Mouse (Mus musculus): ENCODE data around the gene Gm47996.
"Not testable (repeated sequence)": the region's sequence is repeated elsewhere in the genome, so short reads cannot be mapped to it uniquely, and the experiment has no call there.

Gm47996 gene

DNA sequence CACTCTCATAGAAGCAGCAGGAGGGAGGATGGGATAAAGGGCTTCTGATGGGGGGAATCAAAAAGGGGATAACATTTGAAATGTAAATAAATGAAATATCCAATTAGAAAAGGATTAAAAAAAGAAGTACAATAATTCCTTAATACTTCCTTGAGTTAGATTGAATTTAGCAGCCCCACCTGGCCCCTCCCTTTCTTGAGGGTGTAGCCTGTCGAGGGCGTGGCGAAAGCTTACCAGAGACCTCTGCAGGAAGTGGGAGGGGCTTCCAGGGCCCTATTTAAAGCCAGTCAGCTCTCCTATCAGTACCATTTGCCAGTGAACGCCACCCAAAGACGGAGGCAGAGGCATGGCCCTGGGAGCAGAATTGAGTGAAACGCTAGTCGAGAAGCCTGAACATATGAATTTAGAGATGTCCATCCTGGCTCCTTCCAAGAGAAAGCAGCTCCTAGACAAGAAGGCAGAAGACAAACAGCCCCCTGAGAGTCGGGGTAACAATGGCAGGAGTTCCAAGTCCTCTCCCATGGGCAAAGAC, at the start of gene Gm47996:
Gene Gm47996 (plus strand): TSS at position 308 of the 532 bp plus-strand sequence.
- in situ Hi-C loops (cut with MboI; ENCODE audit: unreplicated experiment in 2 of 2), result not testable (repeated sequence)

DNA sequence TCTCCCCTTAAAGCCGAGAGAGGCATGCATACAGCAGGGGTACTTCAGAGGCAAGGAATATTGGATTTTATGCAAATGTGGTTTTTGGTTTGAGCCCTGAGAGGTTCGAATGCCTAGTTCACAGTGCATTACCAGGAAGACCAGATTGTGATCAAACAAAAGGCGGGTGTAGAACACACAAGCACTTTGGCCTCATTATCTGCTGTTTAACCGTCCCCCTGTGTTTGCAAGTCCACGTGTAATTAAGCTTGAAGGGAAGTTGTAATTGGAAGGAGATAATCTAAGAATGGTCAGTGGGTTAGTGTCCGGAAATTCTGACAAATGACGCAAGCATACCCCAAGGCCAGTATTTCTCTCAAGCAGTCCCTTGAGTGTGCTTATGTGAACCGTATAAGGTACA, 43.9 kb upstream of the Gm47996 start:
- in situ Hi-C loops (cut with MboI; ENCODE audit: unreplicated experiment in 2 of 2), result no loop called here

DNA sequence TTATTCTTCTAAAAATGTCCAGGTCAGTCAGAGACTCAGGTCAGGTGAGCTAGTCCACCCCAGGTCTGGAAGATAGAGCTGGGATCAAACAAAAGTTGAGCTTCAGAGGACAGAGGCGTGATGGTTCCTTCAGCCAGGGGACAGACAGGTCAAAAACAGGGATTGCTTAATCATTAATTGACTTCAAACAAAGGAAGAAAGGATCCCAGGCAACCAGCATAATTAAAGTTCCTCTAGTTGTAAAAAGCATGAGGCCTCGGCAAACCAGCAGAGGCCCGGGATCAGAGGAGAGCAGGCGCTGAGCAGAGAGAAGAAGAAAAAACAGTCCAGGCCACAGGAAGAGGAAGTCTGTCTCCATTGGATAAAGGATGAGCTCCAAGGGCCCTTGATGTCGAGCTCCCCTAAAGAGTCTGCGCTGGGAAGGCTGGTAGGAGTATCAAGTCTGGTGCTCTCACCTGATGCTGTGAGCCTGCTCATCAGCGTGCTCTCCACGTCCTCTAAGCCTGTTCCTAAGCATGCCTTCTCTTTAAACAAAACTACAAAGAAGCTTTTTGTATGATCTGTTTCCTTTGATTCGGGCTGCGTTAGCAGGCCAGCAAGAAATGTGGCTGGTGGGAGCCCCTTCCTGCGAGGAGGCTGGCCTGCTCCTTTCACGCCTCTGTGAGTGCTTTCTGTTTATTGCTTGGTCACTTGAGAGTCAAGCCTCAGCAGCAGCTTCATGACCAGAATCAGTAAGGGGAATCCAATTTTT, 42.5 kb upstream of the Gm47996 start:
- in situ Hi-C loops (cut with MboI; ENCODE audit: unreplicated experiment in 2 of 2), result no loop called here

DNA sequence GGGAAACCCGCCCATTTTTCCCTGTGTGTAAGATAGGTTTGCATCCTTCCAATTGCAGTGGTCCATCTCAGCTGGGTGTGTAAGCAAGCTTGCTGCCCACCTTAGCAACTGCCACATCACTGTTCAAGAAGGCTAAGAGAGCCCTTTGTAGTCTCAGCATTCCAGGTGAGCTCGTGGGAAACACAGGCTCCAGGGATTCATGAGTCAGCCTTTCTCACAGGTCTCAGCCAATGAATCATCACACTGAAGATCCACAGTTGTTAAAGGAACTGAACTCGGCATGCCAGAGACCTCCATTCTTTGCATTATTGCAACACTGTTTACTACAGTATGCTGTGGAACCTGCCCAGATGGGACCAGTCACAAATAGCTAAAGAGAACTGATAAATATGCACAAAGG, 41.3 kb upstream of the Gm47996 start:
- in situ Hi-C loops (cut with MboI; ENCODE audit: unreplicated experiment in 2 of 2), result no loop called here

DNA sequence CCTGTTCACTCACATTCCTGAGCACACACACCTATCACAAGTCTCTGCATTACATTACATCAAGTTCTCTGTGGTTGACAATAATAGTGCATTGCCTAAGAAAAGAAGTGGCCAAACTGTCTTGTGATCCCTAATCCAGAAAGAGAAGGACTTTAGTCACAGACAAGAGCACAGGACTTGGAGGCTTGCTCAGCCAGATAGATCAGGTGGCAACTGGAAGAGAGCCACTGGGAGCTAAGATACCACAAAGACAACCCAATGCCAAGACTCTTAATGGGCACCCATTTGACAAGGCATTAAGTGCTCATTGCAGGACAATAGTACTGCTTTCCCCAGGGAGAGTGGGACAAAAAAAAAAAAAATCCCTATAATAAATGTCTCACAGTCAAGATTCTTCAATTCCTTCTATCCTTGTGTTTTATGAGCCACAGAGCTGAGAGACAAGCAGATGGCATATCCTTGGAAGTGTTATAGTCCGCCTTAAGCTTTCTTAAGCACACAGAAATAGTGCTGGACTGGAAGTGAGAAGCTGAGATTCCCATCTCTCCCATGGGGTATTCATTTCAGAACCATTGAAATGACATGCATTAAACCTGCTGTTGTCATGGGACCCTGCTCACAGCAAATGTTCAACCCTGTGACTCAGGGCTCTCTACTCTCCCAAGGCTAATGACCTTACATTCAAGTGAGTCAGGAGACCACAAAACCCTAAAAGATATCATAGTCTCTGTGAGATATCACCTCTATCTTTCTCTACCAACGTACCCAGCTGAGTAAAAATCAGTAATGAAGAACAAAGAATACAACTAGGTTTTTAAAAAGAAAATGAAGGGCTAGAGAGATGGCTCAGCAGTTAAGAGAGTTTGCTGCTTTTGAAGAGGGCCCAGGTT, 38.1 kb upstream of the Gm47996 start:
- in situ Hi-C loops (cut with MboI; ENCODE audit: unreplicated experiment in 2 of 2), result no loop called here

DNA sequence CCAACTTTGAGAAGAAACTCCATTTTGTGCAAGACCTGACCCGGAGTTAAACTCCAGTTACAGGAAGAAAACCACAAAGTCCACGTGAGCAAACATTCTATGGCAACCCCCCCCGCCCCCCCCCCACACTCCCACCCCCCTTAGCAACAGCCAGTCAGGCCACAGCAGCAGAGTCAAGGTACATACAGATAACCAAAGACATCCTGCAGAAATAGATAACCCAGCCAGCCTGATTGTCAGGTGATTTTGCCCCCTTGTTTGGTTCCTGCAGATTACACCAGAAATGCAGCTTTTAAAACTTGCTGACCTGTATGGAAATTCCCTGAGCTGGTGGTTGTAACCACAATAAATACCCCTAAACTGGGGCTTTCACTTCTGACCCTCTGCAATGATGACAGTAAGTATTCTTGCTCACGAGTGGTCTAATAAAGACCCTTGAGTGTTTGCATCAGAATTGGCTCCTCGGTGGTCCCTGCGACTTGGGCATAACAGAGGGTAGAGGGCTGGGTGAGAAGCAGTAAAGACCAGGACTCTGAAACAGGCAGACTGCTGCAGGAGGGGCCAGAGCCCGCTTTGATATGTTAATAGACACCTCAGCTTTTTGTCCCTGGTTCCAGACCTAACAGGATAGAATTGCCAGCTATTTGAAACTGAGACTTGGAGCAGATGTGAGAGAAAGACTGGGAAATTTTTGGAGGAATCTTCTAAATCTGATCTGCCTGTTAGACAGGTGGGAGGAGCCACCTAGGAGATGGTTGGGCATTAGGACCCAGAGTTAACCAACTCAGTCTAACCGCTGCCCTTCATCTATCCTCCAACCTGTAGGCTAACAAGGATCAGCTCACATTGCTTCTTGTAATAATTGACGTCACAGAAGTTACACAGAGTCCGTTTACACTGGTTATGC, 32.6 kb upstream of the Gm47996 start:
- in situ Hi-C loops (cut with MboI; ENCODE audit: unreplicated experiment in 2 of 2), result no loop called here

DNA sequence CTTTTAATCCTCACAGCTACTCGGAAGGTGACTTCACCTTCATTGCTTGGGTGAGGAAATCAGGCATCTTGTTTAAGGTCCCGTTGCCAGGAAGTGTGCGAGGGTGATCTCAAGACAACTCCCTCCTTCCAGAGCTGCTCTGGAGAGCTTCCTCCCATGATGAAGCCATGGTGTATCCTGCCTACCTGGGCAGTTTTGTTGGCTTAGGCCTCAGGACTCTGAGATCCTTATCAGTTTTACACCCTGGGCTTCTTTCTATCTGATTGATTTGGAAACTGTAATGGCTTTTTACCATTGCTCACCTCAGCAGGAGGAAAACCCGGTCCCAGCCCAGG, 32.0 kb upstream of the Gm47996 start:
- in situ Hi-C loops (cut with MboI; ENCODE audit: unreplicated experiment in 2 of 2), result no loop called here

DNA sequence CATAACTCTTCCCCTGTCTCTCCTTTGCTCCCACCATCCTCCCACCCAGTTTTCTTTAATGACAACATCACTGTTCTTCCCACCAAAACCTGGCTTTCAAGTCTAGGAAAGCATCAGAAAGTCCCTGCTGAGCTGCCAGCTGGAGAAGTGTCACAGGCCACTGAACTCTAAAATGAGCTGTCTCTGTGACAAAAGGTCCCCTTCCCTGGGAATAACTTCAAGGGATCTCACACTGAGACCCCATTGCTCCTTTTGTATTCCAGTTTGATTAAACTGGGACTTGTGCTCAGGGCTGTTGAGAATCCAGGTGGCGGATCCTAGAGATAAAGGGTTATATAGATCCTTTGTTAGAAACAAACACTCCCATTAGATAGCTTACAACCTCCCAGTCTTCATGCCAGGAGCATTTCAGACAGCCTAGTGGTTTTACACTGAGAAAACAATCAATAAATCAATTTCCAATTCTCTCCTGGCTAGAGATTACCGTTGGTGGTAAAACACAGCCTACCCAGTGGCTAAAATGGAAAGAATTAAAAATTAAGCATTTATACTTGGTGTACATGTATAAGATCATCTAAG, 31.3 kb upstream of the Gm47996 start:
- in situ Hi-C loops (cut with MboI; ENCODE audit: unreplicated experiment in 2 of 2), result no loop called here

DNA sequence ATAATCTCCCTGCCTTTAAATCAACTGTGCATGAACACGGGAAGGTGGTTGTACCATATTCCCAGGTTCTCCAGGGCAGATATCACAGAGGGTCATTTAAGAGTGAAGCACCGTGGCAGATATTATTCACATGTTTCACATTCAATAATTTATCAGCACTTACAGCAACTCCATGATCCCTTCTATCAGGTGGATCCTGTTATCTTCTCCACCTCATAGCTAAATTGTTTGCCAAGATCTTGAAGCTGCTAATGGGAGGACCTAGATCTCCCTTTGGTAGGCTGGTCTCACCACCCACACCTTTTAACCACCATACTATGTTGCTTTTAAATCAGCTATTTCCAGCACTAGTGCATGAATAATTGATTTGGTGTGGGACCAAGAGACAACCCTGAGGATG, 29.8 kb upstream of the Gm47996 start:
- in situ Hi-C loops (cut with MboI; ENCODE audit: unreplicated experiment in 2 of 2), result no loop called here

DNA sequence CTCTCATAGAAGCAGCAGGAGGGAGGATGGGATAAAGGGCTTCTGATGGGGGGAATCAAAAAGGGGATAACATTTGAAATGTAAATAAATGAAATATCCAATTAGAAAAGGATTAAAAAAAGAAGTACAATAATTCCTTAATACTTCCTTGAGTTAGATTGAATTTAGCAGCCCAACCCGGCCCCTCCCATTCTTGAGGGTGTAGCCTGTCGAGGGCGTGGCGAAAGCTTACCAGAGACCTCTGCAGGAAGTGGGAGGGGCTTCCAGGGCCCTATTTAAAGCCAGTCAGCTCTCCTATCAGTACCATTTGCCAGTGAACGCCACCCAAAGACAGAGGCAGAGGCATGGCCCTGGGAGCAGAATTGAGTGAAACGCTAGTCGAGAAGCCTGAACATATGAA, 27.7 kb upstream of the Gm47996 start, which contains the start of gene Gm47985:
Gene Gm47985 (plus strand): TSS at position 272 of the 400 bp plus-strand sequence.
- in situ Hi-C loops (cut with MboI; ENCODE audit: unreplicated experiment in 2 of 2), result not testable (repeated sequence)

DNA sequence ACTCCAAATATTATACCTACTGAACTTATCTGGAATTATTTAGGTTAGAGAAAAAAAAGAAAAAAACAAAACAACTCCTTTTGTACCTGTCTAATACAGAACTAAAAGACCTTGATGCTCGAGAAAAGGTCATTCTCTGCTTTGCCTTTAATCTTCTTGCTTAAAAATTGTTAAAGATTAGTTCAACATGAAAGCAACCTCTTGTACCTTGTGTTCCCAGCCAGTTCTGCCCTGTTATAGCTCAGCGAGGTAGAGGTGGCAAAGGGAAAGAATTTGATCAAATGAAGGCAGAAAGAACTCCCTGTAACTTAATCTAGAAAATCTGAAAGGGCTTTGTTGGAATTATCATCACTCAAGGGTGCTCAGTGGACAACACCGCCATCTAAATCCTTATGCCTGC, 23.7 kb upstream of the Gm47996 start:
- in situ Hi-C loops (cut with MboI; ENCODE audit: unreplicated experiment in 2 of 2), result not testable (repeated sequence)

DNA sequence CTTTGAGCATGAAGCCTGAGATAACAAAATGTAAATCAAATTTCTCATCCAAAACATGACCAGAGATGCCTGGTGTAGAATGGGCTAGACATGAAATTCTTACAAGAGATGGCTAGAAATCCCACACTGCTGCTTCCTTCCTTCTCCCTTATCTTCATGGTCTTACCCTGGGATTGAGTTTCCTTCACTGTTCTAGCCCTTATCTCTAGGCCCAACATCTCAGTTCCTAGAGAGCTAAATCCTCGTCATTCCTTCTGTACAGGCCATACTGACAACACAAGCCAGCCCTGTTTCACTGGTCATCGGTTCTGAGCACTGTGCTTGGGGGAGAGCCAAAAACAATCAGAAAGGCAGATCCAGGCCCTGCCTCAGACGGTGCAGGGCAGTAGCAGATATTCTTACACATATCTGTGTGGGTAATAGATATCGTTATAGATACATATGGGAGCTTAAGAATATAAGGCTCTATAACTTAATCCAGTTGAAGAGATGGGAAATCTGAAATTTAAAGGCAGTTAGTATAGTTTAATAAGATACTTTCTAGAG, 23.0 kb upstream of the Gm47996 start:
- in situ Hi-C loops (cut with MboI; ENCODE audit: unreplicated experiment in 2 of 2), result not testable (repeated sequence)

DNA sequence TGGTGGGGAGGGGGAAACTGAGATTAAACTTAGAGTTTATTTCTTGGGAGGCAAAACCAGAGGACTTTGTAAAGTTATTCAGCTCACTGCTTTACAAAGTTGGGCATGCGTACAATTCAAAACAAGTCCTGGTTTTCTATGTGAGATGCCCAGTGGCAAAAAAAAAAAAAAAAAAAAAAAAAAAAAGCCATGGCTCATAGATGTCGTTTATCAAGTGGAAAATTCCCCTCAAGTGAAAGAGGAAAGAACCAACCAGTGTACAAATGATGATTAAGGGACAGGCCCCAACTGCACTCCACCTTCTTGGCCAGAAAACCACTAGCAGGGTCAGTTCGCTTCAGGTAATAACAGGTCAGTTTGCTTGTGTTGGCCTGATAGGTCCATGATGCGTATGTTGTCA, 21.5 kb upstream of the Gm47996 start:
- in situ Hi-C loops (cut with MboI; ENCODE audit: unreplicated experiment in 2 of 2), result no loop called here

DNA sequence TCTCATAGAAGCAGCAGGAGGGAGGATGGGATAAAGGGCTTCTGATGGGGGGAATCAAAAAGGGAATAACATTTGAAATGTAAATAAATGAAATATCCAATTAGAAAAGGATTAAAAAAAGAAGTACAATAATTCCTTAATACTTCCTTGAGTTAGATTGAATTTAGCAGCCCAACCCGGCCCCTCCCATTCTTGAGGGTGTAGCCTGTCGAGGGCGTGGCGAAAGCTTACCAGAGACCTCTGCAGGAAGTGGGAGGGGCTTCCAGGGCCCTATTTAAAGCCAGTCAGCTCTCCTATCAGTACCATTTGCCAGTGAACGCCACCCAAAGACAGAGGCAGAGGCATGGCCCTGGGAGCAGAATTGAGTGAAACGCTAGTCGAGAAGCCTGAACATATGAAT, 17.9 kb upstream of the Gm47996 start, which contains the start of gene Gm8947:
Gene Gm8947 (plus strand): TSS at position 302 of the 400 bp plus-strand sequence.
- in situ Hi-C loops (cut with MboI; ENCODE audit: unreplicated experiment in 2 of 2), result not testable (repeated sequence)

DNA sequence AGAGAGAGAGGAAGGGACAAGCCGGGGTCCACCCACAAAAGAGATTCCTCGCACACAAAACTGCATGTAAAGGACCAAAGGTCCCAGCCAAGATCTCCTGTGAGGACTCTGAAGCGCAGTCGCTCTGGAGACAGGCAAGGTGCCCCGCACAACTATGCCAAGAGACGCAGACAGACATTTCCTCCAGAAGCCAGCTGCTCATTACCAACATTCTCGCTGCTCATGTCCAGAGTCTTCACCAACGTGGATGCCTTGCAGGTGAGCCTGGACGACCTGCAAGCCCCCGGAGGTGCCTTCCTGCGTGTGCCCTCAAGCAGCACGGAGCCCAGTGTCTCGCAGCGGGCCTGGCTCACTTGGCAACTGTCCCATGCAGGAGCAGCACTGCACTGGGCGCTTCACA, 17.2 kb upstream of the Gm47996 start:
- in situ Hi-C loops (cut with MboI; ENCODE audit: unreplicated experiment in 2 of 2), result not testable (repeated sequence)

DNA sequence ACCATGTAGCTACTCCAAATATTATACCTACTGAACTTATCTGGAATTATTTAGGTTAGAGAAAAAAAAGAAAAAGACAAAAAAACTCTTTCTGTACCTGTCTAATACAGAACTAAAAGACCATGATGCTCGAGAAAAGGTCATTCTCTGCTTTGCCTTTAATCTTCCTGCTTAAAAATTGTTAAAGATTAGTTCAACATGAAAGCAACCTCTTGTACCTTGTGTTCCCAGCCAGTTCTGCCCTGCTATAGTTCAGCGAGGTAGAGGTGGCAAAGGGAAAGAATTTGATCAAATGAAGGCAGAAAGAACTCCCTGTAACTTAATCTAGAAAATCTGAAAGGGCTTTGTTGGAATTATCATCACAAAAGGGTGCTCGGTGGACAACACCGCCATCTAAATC, 13.9 kb upstream of the Gm47996 start:
- in situ Hi-C loops (cut with MboI; ENCODE audit: unreplicated experiment in 2 of 2), result not testable (repeated sequence)

DNA sequence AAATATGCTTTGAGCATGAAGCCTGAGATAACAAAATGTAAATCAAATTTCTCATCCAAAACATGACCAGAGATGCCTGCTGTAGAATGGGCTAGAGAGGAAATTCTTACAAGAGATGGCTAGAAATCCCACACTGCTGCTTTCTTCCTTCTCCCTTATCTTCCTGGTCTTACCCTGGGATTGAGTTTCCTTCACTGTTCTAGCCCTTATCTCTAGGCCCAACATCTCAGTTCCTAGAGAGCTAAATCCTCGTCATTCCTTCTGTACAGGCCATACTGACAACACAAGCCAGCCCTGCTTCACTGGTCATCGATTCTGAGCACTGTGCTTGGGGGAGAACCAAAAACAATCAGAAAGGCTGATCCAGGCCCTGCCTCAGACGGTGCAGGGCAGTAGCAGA, 13.2 kb upstream of the Gm47996 start:
- in situ Hi-C loops (cut with MboI; ENCODE audit: unreplicated experiment in 2 of 2), result not testable (repeated sequence)

DNA sequence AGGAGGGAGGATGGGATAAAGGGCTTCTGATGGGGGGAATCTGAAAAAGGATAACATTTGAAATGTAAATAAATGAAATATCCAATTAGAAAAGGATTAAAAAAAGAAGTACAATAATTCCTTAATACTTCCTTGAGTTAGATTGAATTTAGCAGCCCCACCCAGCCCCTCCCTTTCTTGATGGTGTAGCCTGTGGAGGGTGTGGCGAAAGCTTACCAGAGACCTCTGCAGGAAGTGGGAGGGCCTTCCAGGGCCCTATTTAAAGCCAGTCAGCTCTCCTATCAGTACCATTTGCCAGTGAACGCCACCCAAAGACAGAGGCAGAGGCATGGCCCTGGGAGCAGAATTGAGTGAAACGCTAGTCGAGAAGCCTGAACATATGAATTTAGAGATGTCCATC, 11.8 kb upstream of the Gm47996 start, which contains the start of gene Gm47995:
Gene Gm47995 (plus strand): TSS at position 329 of the 400 bp plus-strand sequence.
- in situ Hi-C loops (cut with MboI; ENCODE audit: unreplicated experiment in 2 of 2), result not testable (repeated sequence)

DNA sequence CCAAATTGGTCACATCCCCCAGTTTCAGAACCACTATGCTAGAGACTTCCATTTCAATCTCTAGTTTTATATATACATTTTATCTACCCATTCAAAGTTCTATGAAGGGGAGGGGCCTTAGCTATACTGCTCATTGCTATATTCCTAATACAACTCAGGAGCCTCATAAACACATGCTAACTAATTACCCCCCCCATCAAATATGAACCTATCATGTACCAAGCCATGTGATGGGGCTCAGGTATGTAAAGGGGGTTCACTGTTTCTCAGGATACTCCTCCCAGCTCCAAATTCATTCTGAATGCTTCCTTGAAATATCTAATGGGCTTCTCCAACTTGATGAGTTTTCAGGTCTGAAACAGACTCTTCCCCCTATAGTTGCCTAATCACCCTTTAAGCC, 9.3 kb upstream of the Gm47996 start:
- in situ Hi-C loops (cut with MboI; ENCODE audit: unreplicated experiment in 2 of 2), result not testable (repeated sequence)

DNA sequence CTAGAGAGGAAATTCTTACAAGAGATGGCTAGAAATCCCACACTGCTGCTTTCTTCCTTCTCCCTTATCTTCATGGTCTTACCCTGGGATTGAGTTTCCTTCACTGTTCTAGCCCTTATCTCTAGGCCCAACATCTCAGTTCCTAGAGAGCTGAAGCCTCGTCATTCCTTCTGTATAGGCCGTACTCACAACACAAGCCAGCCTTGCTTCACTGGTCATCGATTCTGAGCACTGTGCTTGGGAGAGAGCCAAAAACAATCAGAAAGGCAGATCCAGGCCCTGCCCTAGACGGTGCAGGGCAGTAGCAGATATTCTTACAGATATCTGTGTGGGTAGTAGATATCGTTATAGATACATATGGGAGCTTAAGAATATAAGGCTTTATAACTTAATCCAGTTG, 7.2 kb upstream of the Gm47996 start:
- in situ Hi-C loops (cut with MboI; ENCODE audit: unreplicated experiment in 2 of 2), result not testable (repeated sequence)
